Mouse (Mus musculus) forebrain, embryonic 10.5 days (tissue): ENCODE data around the gene Cmah. TPM values are rescaled to one million over a fixed set of nuclear protein-coding genes. Genes with fewer than 3 reads are reported as not detected.

Experiments used
- DNase-seq: peaks from one replicate; pipeline ENCODE4 v3.0.0-alpha.2; 2017; ENCODE audit warnings: low spot score; ENCODE audit errors: extremely low spot score
- H3K27ac ChIP-seq: fragments of 300-500 bp; sonication (generic); 2 replicates; pipeline ENCODE4 v1.5.1; 2016; ENCODE audit warnings: mild to moderate bottlenecking
- H3K27me3 ChIP-seq: fragments of 300-500 bp; sonication (generic); 2 replicates; pipeline ENCODE4 v1.6.1; 2016; ENCODE audit warnings: mild to moderate bottlenecking; ENCODE audit not compliant: poor library complexity, severe bottlenecking
- H3K36me3 ChIP-seq: fragments of 300-500 bp; sonication (generic); replicated peaks from 2 replicates; pipeline ENCODE4 v1.6.1; 2016; ENCODE audit warnings: mild to moderate bottlenecking, moderate library complexity
- H3K4me1 ChIP-seq: fragments of 300-500 bp; sonication (generic); 2 replicates; pipeline ENCODE4 v1.6.1; 2016
- H3K4me3 ChIP-seq: fragments of 300-500 bp; sonication (generic); 2 replicates; pipeline ENCODE4 v1.5.1; 2016; ENCODE audit warnings: mild to moderate bottlenecking, moderate library complexity
- H3K9me3 ChIP-seq: fragments of 300-500 bp; sonication (generic); 2 replicates; pipeline ENCODE4 v1.6.1; 2016; ENCODE audit warnings: mild to moderate bottlenecking, moderate library complexity
- WGBS: fragments of 180-500 bp; shearing (Covaris S2); methylation state at CpG from one replicate; pipeline ENCODE4 v1.1.7; 2016; 5-methylcytosine and 5-hydroxymethylcytosine counted together
- polyA plus RNA-seq: library from polyadenylated mRNA; unstranded; fragments of >200 nt; fragmentation: Nextera tagmentation; extraction: Ambion mirVana; gene quantifications from 2 replicates; pipeline ENCODE4 v1.2.1, GENCODE M21; 2016

The Cmah gene
- polyA plus RNA-seq, 1 experiment from 2014 or later = 0.67 TPM

GRCm38 (mm10) chr13:24517757-24518156, 190.6 kb downstream of the Cmah start:
- no peak for DNase-seq
- no peak overlapping the region for H3K27ac ChIP-seq

GRCm38 (mm10) chr13:24518887-24519286, 191.7 kb downstream of the Cmah start:
- Histone ChIP-seq H3K4me3 (no peak overlapping the region), H3K27me3 (no peaks in the 10 kb centered on the region), H3K4me1 (peaks cover 21% of the 10 kb centered on the region), H3K9me3 (no peaks in the 10 kb centered on the region), H3K36me3 (no peaks in the 10 kb centered on the region), H3K27ac (no peak overlapping the region)
- WGBS = 38% methylated on average over 6 of the region's 6 CpGs
- no peak for DNase-seq

More at GRCm38 (mm10) chr13:24517757-24518156, 190.6 kb downstream of the Cmah start:
- H3K9me3 ChIP-seq = no peaks in the 10 kb centered on the region
- no peak overlapping the region for H3K4me3 ChIP-seq
- WGBS = 79% methylated on average over 2 of the region's 2 CpGs
- H3K4me1 ChIP-seq = peaks cover 21% of the 10 kb centered on the region
- H3K27me3 ChIP-seq = no peaks in the 10 kb centered on the region
- no peaks in the 10 kb centered on the region for H3K36me3 ChIP-seq

GRCm38 (mm10) chr13:24519976-24520647, 192.9 kb downstream of the Cmah start:
- Histone ChIP-seq H3K4me1 (peaks cover 21% of the 10 kb centered on the region), H3K36me3 (no peaks in the 10 kb centered on the region), H3K27me3 (no peaks in the 10 kb centered on the region), H3K9me3 (no peaks in the 10 kb centered on the region), H3K4me3 (no peak overlapping the region), H3K27ac (no peak overlapping the region)
- 87% methylated on average over 14 of the region's 14 CpGs for WGBS
- DNase-seq = no peak

GRCm38 (mm10) chr13:24520796-24521195, 193.6 kb downstream of the Cmah start:
- DNase-seq = no peak
- 90% methylated on average over 10 of the region's 10 CpGs for WGBS
- no peaks in the 10 kb centered on the region for H3K9me3 ChIP-seq
- H3K4me3 ChIP-seq = no peak overlapping the region
- no peak overlapping the region for H3K27ac ChIP-seq
- H3K27me3 ChIP-seq = no peaks in the 10 kb centered on the region
- H3K4me1 ChIP-seq = peaks cover 18% of the 10 kb centered on the region
- H3K36me3 ChIP-seq = no peaks in the 10 kb centered on the region

- Histone ChIP-seq H3K4me3 (no peak overlapping the region; the same call in 1 of the 2 replicates), H3K27ac (peak overlapping the region; percentile 56; the same call in 1 of the 2 replicates), H3K36me3 (no peaks in the 10 kb centered on the region), H3K27me3 (no peaks in the 10 kb centered on the region), H3K9me3 (no peaks in the 10 kb centered on the region), H3K4me1 (peaks cover 18% of the 10 kb centered on the region)
- peak; percentile 53 for DNase-seq
- WGBS = 61% methylated on average over 18 of the region's 18 CpGs
Observed at GRCm38 (mm10) chr13:24521446-24522342, 194.5 kb downstream of the Cmah start.

- Histone ChIP-seq H3K4me1 (peaks cover 18% of the 10 kb centered on the region), H3K9me3 (no peaks in the 10 kb centered on the region), H3K36me3 (no peaks in the 10 kb centered on the region), H3K27ac (no peak overlapping the region), H3K27me3 (no peaks in the 10 kb centered on the region), H3K4me3 (no peak overlapping the region)
- WGBS = 79% methylated on average over 7 of the region's 7 CpGs
- no peak for DNase-seq
Observed at GRCm38 (mm10) chr13:24522343-24522837, 195.2 kb downstream of the Cmah start.

- no peaks in the 10 kb centered on the region for H3K27me3 ChIP-seq
- H3K27ac ChIP-seq = no peak overlapping the region
- 84% methylated on average over 4 of the region's 4 CpGs for WGBS
- peak; percentile 9 for DNase-seq
- no peak overlapping the region for H3K4me3 ChIP-seq
- no peaks in the 10 kb centered on the region for H3K36me3 ChIP-seq
- no peaks in the 10 kb centered on the region for H3K9me3 ChIP-seq
- peaks cover 18% of the 10 kb centered on the region for H3K4me1 ChIP-seq
Observed at GRCm38 (mm10) chr13:24523587-24524221, 196.5 kb downstream of the Cmah start.

GRCm38 (mm10) chr13:24524468-24524867, 197.3 kb downstream of the Cmah start:
- 93% methylated on average over 1 of the region's 1 CpGs for WGBS
- Histone ChIP-seq H3K36me3 (no peaks in the 10 kb centered on the region), H3K27me3 (no peaks in the 10 kb centered on the region), H3K9me3 (no peaks in the 10 kb centered on the region), H3K27ac (no peak overlapping the region), H3K4me1 (peaks cover 18% of the 10 kb centered on the region), H3K4me3 (no peak overlapping the region)
- DNase-seq = no peak

- WGBS = 77% methylated on average over 3 of the region's 3 CpGs
- Histone ChIP-seq H3K9me3 (no peaks in the 10 kb centered on the region), H3K27ac (no peak overlapping the region), H3K27me3 (no peaks in the 10 kb centered on the region), H3K4me1 (peaks cover 18% of the 10 kb centered on the region), H3K36me3 (no peaks in the 10 kb centered on the region), H3K4me3 (no peak overlapping the region)
- DNase-seq = no peak
Observed at GRCm38 (mm10) chr13:24525551-24525950, 198.3 kb downstream of the Cmah start.

GRCm38 (mm10) chr13:24526916-24527315, 199.7 kb downstream of the Cmah start:
- H3K27me3 ChIP-seq = no peaks in the 10 kb centered on the region
- no peak for DNase-seq
- H3K9me3 ChIP-seq = no peaks in the 10 kb centered on the region
- no peak overlapping the region for H3K27ac ChIP-seq
- 63% methylated on average over 2 of the region's 2 CpGs for WGBS
- peaks cover 6% of the 10 kb centered on the region for H3K4me1 ChIP-seq
- no peaks in the 10 kb centered on the region for H3K36me3 ChIP-seq
- no peak overlapping the region for H3K4me3 ChIP-seq
